Mouse (Mus musculus) lung, postnatal 10 days (tissue): ENCODE results near the gene Rpl32.

Source experiments
- DNase-seq: peaks from one replicate; pipeline ENCODE4 v3.0.0; 2021

Rpl32 gene

DNA sequence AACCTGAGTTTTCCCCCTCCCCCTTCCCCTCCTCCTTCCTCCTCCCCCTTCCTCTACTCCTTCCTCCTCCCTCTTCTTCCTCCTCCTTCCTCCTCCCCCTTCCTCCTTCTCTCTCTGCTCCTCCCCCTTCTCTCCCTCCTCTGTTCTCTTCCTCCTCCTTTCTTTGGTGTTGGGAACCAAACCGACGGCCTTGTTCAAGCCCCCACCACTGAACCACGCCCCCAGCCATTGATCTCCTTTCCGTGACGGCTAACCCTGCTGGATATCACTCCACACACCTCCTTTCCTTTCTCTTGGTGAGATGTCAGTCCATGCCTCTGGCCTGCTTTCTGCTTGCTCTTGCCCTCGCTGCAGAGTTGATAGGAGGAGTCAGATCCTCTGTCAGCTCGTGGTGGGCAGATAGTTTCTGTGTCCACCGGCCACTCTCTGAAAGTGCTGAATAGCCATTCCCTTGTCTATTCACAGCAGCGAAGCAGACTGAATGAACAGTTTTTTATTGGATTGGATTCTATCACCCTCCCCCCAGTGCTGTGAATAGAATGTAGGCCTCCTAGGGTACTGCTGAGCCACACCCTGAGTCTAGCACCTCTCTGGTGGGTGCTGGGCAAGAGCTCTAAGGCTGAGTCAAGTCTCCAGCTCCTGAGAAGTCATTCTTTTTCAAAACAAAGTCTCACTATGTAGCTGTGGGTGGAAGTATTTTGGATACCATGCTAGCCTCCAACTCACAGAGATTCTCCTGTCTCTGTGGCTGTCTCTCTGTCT lies 46.4 kb downstream of the Rpl32 start, which contains the start of gene Tmem40:
Tmem40 (minus strand) TSS at position 416 of the 762 bp plus-strand sequence.
- peak; percentile 47 for DNase-seq

DNA sequence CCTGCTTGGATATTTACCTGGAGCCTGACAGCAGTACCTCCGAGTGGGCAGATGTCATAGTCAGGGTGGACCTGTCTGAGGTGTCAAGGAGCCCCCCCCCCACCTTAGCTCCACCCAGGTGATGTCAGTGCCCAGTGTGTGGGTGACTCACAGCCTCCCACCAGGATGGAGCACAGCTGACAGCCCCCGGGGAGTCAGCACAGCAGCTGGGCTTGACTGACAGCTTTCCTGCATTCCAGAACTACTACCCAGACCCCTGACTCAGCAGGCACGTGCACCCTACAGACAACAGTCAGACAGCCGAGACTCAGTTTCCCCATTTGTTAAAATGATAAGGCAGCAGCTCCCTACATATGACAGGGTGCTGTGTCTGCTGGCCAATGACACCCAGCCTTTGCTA lies 47.6 kb downstream of the Rpl32 start:
- no peak for DNase-seq

DNA sequence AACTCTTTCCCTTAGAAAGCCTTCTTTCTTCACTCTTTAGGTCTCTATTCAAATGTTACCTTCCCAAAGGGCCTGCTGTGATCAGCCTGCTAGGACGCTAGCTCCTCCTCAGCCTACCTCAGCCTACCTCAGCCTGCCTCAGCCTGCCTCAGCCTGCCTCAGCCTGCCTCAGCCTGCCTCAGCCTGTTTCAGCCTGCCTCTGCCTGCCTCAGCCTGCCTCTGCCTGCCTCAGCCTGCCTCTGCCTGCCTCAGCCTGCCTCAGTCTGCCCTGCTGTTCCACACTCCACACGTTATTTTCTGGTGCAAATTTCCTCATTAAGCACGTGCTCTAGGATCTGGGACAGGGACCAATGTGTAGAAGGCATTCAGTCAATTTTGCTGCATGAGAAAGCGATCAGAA lies 48.4 kb downstream of the Rpl32 start:
- no peak for DNase-seq

DNA sequence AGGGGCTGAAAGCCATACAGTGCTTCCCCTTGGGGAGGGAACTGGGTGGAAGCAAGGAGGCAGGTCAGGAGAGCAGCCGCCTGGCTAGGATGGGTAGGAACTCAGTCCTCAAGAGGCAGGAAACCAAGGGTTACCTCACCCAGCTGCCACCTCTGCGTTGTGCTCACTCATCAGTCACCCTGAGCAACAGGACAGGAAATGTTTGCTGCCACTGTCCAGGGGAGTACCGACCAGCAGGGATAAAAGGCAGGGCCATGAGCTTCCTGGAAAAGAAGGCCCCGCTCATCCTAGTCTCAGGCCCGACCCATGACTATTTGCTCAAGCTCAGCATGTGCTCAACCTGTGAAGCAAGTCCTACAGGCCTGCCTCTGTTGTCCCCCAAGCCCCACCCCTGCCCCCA lies 49.1 kb downstream of the Rpl32 start:
- peak; percentile 34 for DNase-seq

DNA sequence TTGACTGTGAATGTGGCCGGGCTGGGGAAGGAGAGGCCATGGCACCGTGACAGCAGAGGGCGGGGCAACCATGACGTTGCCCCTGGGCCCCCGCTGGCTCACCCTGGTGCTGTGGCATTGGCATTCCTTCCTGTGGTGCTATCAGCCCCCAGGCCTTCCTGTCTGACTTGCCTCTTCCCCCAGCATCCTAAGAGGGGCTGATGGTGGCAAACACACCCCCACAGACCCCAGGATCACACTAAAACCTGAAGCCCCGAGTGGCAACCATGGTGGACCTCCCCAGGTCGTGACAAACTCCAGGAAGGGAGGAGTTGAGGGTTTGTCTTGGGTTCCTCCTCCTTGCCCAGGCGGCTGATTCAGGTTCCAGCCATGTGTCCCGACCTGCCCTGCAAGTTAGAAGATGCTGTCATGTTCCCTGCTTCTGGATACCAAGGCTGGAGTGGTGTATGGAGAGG lies 49.5 kb downstream of the Rpl32 start:
- DNase-seq = peak; percentile 35

DNA sequence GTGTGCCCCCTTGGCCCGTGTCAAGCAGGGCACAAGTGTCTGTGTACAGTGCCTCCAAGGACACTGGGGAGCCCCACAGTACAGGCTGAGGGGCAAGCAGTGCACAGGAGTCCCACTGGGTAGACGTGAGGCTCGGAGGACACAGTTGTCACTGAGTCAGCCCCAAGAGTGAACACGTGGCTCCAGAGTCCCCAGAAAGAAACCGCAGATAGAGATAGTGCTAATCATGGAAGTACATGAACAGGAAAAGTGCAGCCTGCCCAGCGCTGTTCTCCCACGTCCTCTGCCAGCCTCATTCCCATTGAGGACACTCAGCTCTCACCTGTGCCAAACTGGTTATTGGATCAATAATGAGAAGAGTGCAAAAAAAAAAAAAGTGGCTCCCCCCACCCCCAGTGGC lies 53.0 kb downstream of the Rpl32 start:
- DNase-seq = no peak
